Mouse (Mus musculus) liver, embryonic 14.5 days (tissue): ENCODE data around the gene Grik2.

ENCODE experiments used
- CTCF ChIP-seq: IDR thresholded peaks from 2 replicates; pipeline ENCODE4 v1.5.1; 2016; ENCODE audit warnings: antibody characterized with exemption, low read depth, control low read depth
- EP300 ChIP-seq: IDR thresholded peaks from 2 replicates; pipeline ENCODE4 v1.6.1; 2016; ENCODE audit warnings: antibody characterized with exemption, low read depth

GRCm38 (mm10) chr10:49480085-49480749 lies 308.3 kb downstream of the Grik2 start:
- TF ChIP-seq CTCF (no peak), EP300 (no peak)
